ENCODE assay signal across 1 mouse cellular context in the genomic region with DNA sequence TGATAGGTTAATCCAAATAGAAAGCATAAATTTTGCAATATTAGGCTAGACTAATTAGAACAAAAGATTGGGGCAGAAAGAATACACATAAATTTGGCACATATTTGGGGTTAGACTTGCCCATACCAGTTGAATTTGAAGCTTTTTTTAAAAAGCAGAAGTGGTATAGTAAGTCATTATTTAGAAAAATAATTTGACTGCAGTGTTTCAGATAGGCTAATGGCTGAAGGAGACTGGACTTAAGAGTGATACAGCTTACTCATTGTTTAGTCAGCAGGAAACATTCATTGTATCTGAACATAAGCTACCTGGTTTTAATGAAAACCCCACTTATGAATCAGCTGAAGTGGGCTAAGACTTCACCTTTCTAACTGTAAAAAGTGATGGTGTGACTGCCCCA.
TF ChIP-seq lines count a peak whose summit lies in the region.

No protein-coding gene starts in this region.

TF ChIP-seq in CH12.LX, 34 proteins besides CTCF, POLR2A, EP300 and RAD21 (continued from another document):
- TF ChIP-seq JUND (conservative IDR thresholded peaks at IDR 0.05; ENCODE audit: low read depth, low read length): no peak
- no peak for TF ChIP-seq USF2 (conservative IDR thresholded peaks at IDR 0.05; ENCODE audit: low read depth, low read length)
- TF ChIP-seq HCFC1 (IDR thresholded peaks at IDR 0.05; ENCODE audit: low read depth, low read length): no peak
- TF ChIP-seq ZNF384 (IDR thresholded peaks at IDR 0.05; ENCODE audit: low read depth, low read length): no peak
- TF ChIP-seq NRF1 (IDR thresholded peaks at IDR 0.05; ENCODE audit: low read depth, low read length): no peak
